Mouse (Mus musculus) stomach, embryonic 14.5 days (tissue): ENCODE results near the gene Rcor3. TPM values are rescaled to one million over a fixed set of nuclear protein-coding genes. Genes with fewer than 3 reads are reported as not detected.

Experiments
- ATAC-seq: fragments of 200-750 bp; cut with Nextera tagmentation; 2 replicates; pipeline ENCODE4 v1.8.0; 2017; ENCODE audit warnings: low read depth, moderate TSS enrichment; ENCODE audit not compliant: insufficient number of reproducible peaks, insufficient read depth, low FRiP score
- H3K27ac ChIP-seq: fragments of 300-500 bp; sonication (generic); 2 replicates; pipeline ENCODE4 v1.5.1; 2014; ENCODE audit warnings: mild to moderate bottlenecking, low read length, moderate library complexity, mixed read lengths
- H3K27me3 ChIP-seq: fragments of 300-500 bp; sonication (generic); 2 replicates; pipeline ENCODE4 v1.6.1; 2014; ENCODE audit warnings: low read length, control low read depth, mixed read lengths; ENCODE audit not compliant: control insufficient read depth, insufficient read depth
- H3K36me3 ChIP-seq: fragments of 300-500 bp; sonication (generic); 2 replicates; pipeline ENCODE4 v1.6.1; 2014; ENCODE audit warnings: mild to moderate bottlenecking, control low read depth, low read length, moderate library complexity, mixed read lengths; ENCODE audit not compliant: control insufficient read depth, insufficient read depth
- H3K4me1 ChIP-seq: fragments of 300-500 bp; sonication (generic); 2 replicates; pipeline ENCODE4 v1.6.1; 2014; ENCODE audit warnings: low read length, control low read depth, mixed read lengths; ENCODE audit not compliant: control insufficient read depth, insufficient read depth
- H3K4me2 ChIP-seq: fragments of 300-500 bp; sonication (generic); replicated peaks from 2 replicates; pipeline ENCODE4 v1.6.1; 2014; ENCODE audit warnings: low read depth, low read length, control low read depth
- H3K4me3 ChIP-seq: fragments of 300-500 bp; sonication (generic); 2 replicates; pipeline ENCODE4 v1.5.1; 2014; ENCODE audit warnings: low read depth, low read length, control low read depth
- H3K9ac ChIP-seq: fragments of 300-500 bp; sonication (generic); replicated peaks from 2 replicates; pipeline ENCODE4 v1.6.1; 2014; ENCODE audit warnings: low read depth, mild to moderate bottlenecking, control low read depth, low read length, moderate library complexity, mixed read lengths
- H3K9me3 ChIP-seq: fragments of 300-500 bp; sonication (generic); 2 replicates; pipeline ENCODE4 v1.6.1; 2016; ENCODE audit warnings: low read depth, low read length, control low read depth; ENCODE audit not compliant: control insufficient read depth
- WGBS: fragments of 180-500 bp; shearing (Covaris S2); extraction: QIAGEN DNeasy Blood & Tissue Kit; methylation state at CpG from one replicate; pipeline ENCODE4 v1.1.7; 2014; 5-methylcytosine and 5-hydroxymethylcytosine counted together
- polyA plus RNA-seq: library from polyadenylated mRNA; unstranded; fragments of >200 nt; fragmentation: Nextera tagmentation; extraction: Ambion mirVana; gene quantifications from 2 replicates; pipeline ENCODE4 v1.2.1, GENCODE M21; 2014

The Rcor3 gene
- polyA plus RNA-seq, 1 experiment from 2014 or later = 36.8 TPM

- Histone ChIP-seq H3K4me2 (no peak overlapping the region), H3K4me3 (no peak overlapping the region), H3K4me1 (no peaks in the 10 kb centered on the region), H3K9ac (no peak overlapping the region), H3K27me3 (no peaks in the 10 kb centered on the region), H3K9me3 (peaks cover 5% of the 10 kb centered on the region; the same call in 1 of the 2 replicates), H3K27ac (no peak overlapping the region), H3K36me3 (peaks cover 27% of the 10 kb centered on the region; the same call in 1 of the 2 replicates)
- ATAC-seq = no peak
- 70% methylated on average over 10 of the region's 10 CpGs for WGBS
These were observed 79.0 kb downstream of the Rcor3 start for GRCm38 (mm10) chr1:192058911-192059310.

- Histone ChIP-seq H3K4me3 (no peak overlapping the region), H3K4me2 (no peak overlapping the region), H3K27me3 (no peaks in the 10 kb centered on the region), H3K9ac (no peak overlapping the region), H3K9me3 (no peaks in the 10 kb centered on the region), H3K27ac (no peak overlapping the region), H3K4me1 (no peaks in the 10 kb centered on the region), H3K36me3 (peaks cover 7% of the 10 kb centered on the region; the same call in 1 of the 2 replicates)
- no peak for ATAC-seq
- 55% methylated on average over 3 of the region's 3 CpGs for WGBS
These were observed 84.1 kb downstream of the Rcor3 start for GRCm38 (mm10) chr1:192053726-192054125.

- no peak overlapping the region for H3K4me3 ChIP-seq
- H3K27me3 ChIP-seq = no peaks in the 10 kb centered on the region
- no peak overlapping the region for H3K9ac ChIP-seq
- peaks cover 4% of the 10 kb centered on the region; the same call in 1 of the 2 replicates for H3K36me3 ChIP-seq
- no peaks in the 10 kb centered on the region for H3K9me3 ChIP-seq
- WGBS = 85% methylated on average over 5 of the region's 5 CpGs
- H3K4me2 ChIP-seq = no peak overlapping the region
- H3K27ac ChIP-seq = no peak overlapping the region
- no peak for ATAC-seq
- H3K4me1 ChIP-seq = no peaks in the 10 kb centered on the region
These were observed 84.9 kb downstream of the Rcor3 start for GRCm38 (mm10) chr1:192052986-192053385.

- 87% methylated on average over 8 of the region's 8 CpGs for WGBS
- Histone ChIP-seq H3K9me3 (no peaks in the 10 kb centered on the region), H3K4me1 (no peaks in the 10 kb centered on the region), H3K36me3 (peaks cover 4% of the 10 kb centered on the region; the same call in 1 of the 2 replicates), H3K9ac (no peak overlapping the region), H3K27ac (no peak overlapping the region), H3K4me3 (no peak overlapping the region), H3K27me3 (no peaks in the 10 kb centered on the region), H3K4me2 (no peak overlapping the region)
- no peak for ATAC-seq
These were observed 85.4 kb downstream of the Rcor3 start for GRCm38 (mm10) chr1:192052461-192052860.

Other genes with a start within 250 kb of the Rcor3 start
- gene Slc30a1, start 231.3 kb downstream of the Rcor3 start, polyA plus RNA-seq = 1.5 and 1.7 TPM in 2 replicates
- 0.28 and 0.41 TPM in 2 replicates for gene Rd3, start 160.7 kb downstream of the Rcor3 start, polyA plus RNA-seq
- 28.8 and 30.4 TPM in 2 replicates for gene Traf5, start 45.5 kb downstream of the Rcor3 start, polyA plus RNA-seq
- 0.35 and 0.77 TPM in 2 replicates for gene Kcnh1, start 52.7 kb upstream of the Rcor3 start, polyA plus RNA-seq